Mouse (Mus musculus): ENCODE results near the gene Asb11. TPM values are rescaled to one million over a fixed set of nuclear protein-coding genes. Genes with fewer than 3 reads are reported as not detected.

Gene Asb11
- polyA plus RNA-seq, 1 experiment from 2014 or later = 9.9 TPM

GRCm38 (mm10) chrX:164447682-164448071 lies 10.9 kb downstream of the Asb11 start:
- Histone ChIP-seq H3K27me3 (replicated peaks; ENCODE audit: control insufficient read depth, insufficient read depth, low read length) (no peaks in the 10 kb centered on the region), H3K9me3 (ENCODE audit: control insufficient read depth) (no peaks in the 10 kb centered on the region), H3K4me2 (replicated peaks; ENCODE audit: low read depth) (no peak overlapping the region), H3K4me1 (replicated peaks; ENCODE audit: control insufficient read depth, insufficient read depth, low read length) (no peaks in the 10 kb centered on the region), H3K36me3 (ENCODE audit: control insufficient read depth, insufficient read depth) (no peaks in the 10 kb centered on the region), H3K27ac (ENCODE audit: low read depth, low read length) (no peak overlapping the region), H3K4me3 (ENCODE audit: low read depth, low read length) (no peak overlapping the region), H3K9ac (ENCODE audit: low read depth, low read length) (no peak overlapping the region)
- no peak for TF ChIP-seq CTCF (IDR thresholded peaks at IDR 0.05; ENCODE audit: low read depth)
- WGBS = 92% methylated on average over 2 of the region's 2 CpGs
- ATAC-seq = no peak

- H3K9me3 ChIP-seq (ENCODE audit: control insufficient read depth) = no peaks in the 10 kb centered on the region
- no peak overlapping the region for H3K27ac ChIP-seq (ENCODE audit: low read depth, low read length)
- H3K9ac ChIP-seq (ENCODE audit: low read depth, low read length) = no peak overlapping the region
- no peaks in the 10 kb centered on the region for H3K4me1 ChIP-seq (replicated peaks; ENCODE audit: control insufficient read depth, insufficient read depth, low read length)
- H3K36me3 ChIP-seq (ENCODE audit: control insufficient read depth, insufficient read depth) = no peaks in the 10 kb centered on the region
- ATAC-seq = no peak
- no peak overlapping the region for H3K4me2 ChIP-seq (replicated peaks; ENCODE audit: low read depth)
- peak; percentile 66 for TF ChIP-seq CTCF (IDR thresholded peaks at IDR 0.05; ENCODE audit: low read depth)
- 34% methylated on average over 3 of the region's 3 CpGs for WGBS
- H3K4me3 ChIP-seq (ENCODE audit: low read depth, low read length) = no peak overlapping the region
- no peaks in the 10 kb centered on the region for H3K27me3 ChIP-seq (replicated peaks; ENCODE audit: control insufficient read depth, insufficient read depth, low read length)
Observed at GRCm38 (mm10) chrX:164449201-164449600, 12.4 kb downstream of the Asb11 start.

GRCm38 (mm10) chrX:164459205-164459878 lies 22.5 kb downstream of the Asb11 start:
- ATAC-seq = no peak
- Histone ChIP-seq H3K36me3 (ENCODE audit: control insufficient read depth, insufficient read depth) (no peaks in the 10 kb centered on the region), H3K4me2 (replicated peaks; ENCODE audit: low read depth) (no peak overlapping the region), H3K27me3 (replicated peaks; ENCODE audit: control insufficient read depth, insufficient read depth, low read length) (no peaks in the 10 kb centered on the region), H3K9me3 (ENCODE audit: control insufficient read depth) (no peaks in the 10 kb centered on the region), H3K4me1 (replicated peaks; ENCODE audit: control insufficient read depth, insufficient read depth, low read length) (no peaks in the 10 kb centered on the region), H3K9ac (ENCODE audit: low read depth, low read length) (no peak overlapping the region), H3K27ac (ENCODE audit: low read depth, low read length) (no peak overlapping the region), H3K4me3 (ENCODE audit: low read depth, low read length) (no peak overlapping the region)
- TF ChIP-seq CTCF (IDR thresholded peaks at IDR 0.05; ENCODE audit: low read depth) = peak; percentile 36
- WGBS = 57% methylated on average over 6 of the region's 6 CpGs

GRCm38 (mm10) chrX:164502258-164502657 lies 65.5 kb downstream of the Asb11 start:
- Histone ChIP-seq H3K4me1 (replicated peaks; ENCODE audit: control insufficient read depth, insufficient read depth, low read length) (no peaks in the 10 kb centered on the region), H3K4me3 (ENCODE audit: low read depth, low read length) (no peak overlapping the region), H3K27ac (ENCODE audit: low read depth, low read length) (no peak overlapping the region), H3K4me2 (replicated peaks; ENCODE audit: low read depth) (no peak overlapping the region), H3K9ac (ENCODE audit: low read depth, low read length) (no peak overlapping the region), H3K36me3 (ENCODE audit: control insufficient read depth, insufficient read depth) (no peaks in the 10 kb centered on the region), H3K9me3 (ENCODE audit: control insufficient read depth) (no peaks in the 10 kb centered on the region), H3K27me3 (replicated peaks; ENCODE audit: control insufficient read depth, insufficient read depth, low read length) (no peaks in the 10 kb centered on the region)
- WGBS = 56% methylated on average over 2 of the region's 2 CpGs
- TF ChIP-seq CTCF (IDR thresholded peaks at IDR 0.05; ENCODE audit: low read depth) = no peak
- ATAC-seq = no peak

GRCm38 (mm10) chrX:164505709-164506498 lies 69.1 kb downstream of the Asb11 start, which contains the start of gene Asb9:
Gene Asb9 (plus strand): TSS chrX:164506327.
- Histone ChIP-seq H3K9ac (ENCODE audit: low read depth, low read length) (no peak within 1 kb of the TSS), H3K9me3 (ENCODE audit: control insufficient read depth) (no peaks in the 10 kb centered on the region), H3K27ac (ENCODE audit: low read depth, low read length) (no peak within 1 kb of the TSS), H3K4me1 (replicated peaks; ENCODE audit: control insufficient read depth, insufficient read depth, low read length) (no peaks in the 10 kb centered on the region), H3K4me3 (ENCODE audit: low read depth, low read length) (no peak within 1 kb of the TSS), H3K4me2 (replicated peaks; ENCODE audit: low read depth) (no peak within 1 kb of the TSS), H3K27me3 (replicated peaks; ENCODE audit: control insufficient read depth, insufficient read depth, low read length) (no peaks in the 10 kb centered on the region), H3K36me3 (ENCODE audit: control insufficient read depth, insufficient read depth) (no peaks in the 10 kb centered on the region)
- 73% methylated on average over 10 of the region's 10 CpGs for WGBS
- no peak for TF ChIP-seq CTCF (IDR thresholded peaks at IDR 0.05; ENCODE audit: low read depth)
- ATAC-seq = no peak

- WGBS = 83% methylated on average over 4 of the region's 4 CpGs
- no peaks in the 10 kb centered on the region for H3K36me3 ChIP-seq (ENCODE audit: control insufficient read depth, insufficient read depth)
- H3K4me2 ChIP-seq (replicated peaks; ENCODE audit: low read depth) = no peak overlapping the region
- H3K4me1 ChIP-seq (replicated peaks; ENCODE audit: control insufficient read depth, insufficient read depth, low read length) = no peaks in the 10 kb centered on the region
- H3K27me3 ChIP-seq (replicated peaks; ENCODE audit: control insufficient read depth, insufficient read depth, low read length) = no peaks in the 10 kb centered on the region
- H3K9ac ChIP-seq (ENCODE audit: low read depth, low read length) = no peak overlapping the region
- no peak for TF ChIP-seq CTCF (IDR thresholded peaks at IDR 0.05; ENCODE audit: low read depth)
- H3K4me3 ChIP-seq (ENCODE audit: low read depth, low read length) = no peak overlapping the region
- H3K27ac ChIP-seq (ENCODE audit: low read depth, low read length) = no peak overlapping the region
- H3K9me3 ChIP-seq (ENCODE audit: control insufficient read depth) = no peaks in the 10 kb centered on the region
- ATAC-seq = no peak
Observed at GRCm38 (mm10) chrX:164507068-164507467, 70.3 kb downstream of the Asb11 start.

Measured in intestine, postnatal 0 days (tissue).